Mouse (Mus musculus) bone marrow, adult 2 months (tissue): ENCODE results near the gene Tmed1. TPM values are rescaled to one million over a fixed set of nuclear protein-coding genes. Genes with fewer than 3 reads are reported as not detected.
A peak's percentile ranks its signal among the peaks of the same experiment; 100 is the strongest.

ENCODE experiments used
- H3K27ac ChIP-seq: fragments of 200-500 bp; 2 replicates; pipeline ENCODE4 v1.5.1; 2012; ENCODE audit warnings: low read depth, mild to moderate bottlenecking, control low read depth, inconsistent platforms, low read length; ENCODE audit not compliant: control insufficient read depth, poor library complexity, insufficient read depth
- H3K4me1 ChIP-seq: fragments of 200-500 bp; 2 replicates; pipeline ENCODE4 v1.6.1; 2011; ENCODE audit warnings: low read length; ENCODE audit not compliant: control insufficient read depth, insufficient read depth
- H3K4me3 ChIP-seq: fragments of 200-500 bp; replicated peaks from 2 replicates; pipeline ENCODE3; 2011; ENCODE audit warnings: mild to moderate bottlenecking, low read depth, low read length, control low read depth; ENCODE audit not compliant: control insufficient read depth
- CTCF ChIP-seq: fragments of 200-500 bp; IDR thresholded peaks from 2 replicates; pipeline ENCODE4 v1.5.1; 2011; ENCODE audit warnings: low read length, control low read depth; ENCODE audit not compliant: control insufficient read depth, insufficient read depth
- POLR2A ChIP-seq: fragments of 200-500 bp; IDR thresholded peaks from 2 replicates; pipeline ENCODE4 v1.6.1; 2011; ENCODE audit warnings: low read depth, mild to moderate bottlenecking, control low read depth, low read length, borderline replicate concordance; ENCODE audit not compliant: control insufficient read depth
- WGBS: fragments of 180-500 bp; shearing (Covaris S2); methylation state at CpG from one replicate; pipeline ENCODE4 v1.1.7; 2018; 5-methylcytosine and 5-hydroxymethylcytosine counted together
- polyA plus RNA-seq: library from polyadenylated mRNA; stranded (reverse); fragments of >200 nt; gene quantifications from 2 replicates; pipeline ENCODE4 v1.2.4, GENCODE M21; 2011; ENCODE audit warnings: low replicate concordance; ENCODE audit not compliant: missing spikeins, insufficient read depth, insufficient read length

The Tmed1 gene
- polyA plus RNA-seq, 1 experiment = 6.7 TPM

DNA sequence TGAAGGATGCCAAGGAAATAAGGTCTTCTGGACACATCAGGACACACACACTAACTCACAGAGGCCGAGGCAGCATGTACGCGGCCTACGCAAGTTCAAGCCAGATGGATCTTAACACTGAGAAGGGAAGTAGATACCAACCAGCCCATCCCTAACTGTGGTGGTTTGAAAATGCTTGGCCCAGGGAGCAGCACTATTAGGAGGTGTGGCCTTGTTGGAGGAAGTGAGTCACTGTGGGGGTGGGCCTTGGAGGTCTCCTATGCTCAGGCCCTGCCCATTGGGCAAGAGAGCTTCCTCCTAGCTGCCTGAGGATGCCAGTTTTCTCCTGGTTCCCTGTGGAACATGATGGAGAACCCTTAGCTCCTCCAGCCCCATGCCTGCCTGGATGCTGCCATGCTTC is 3.4 kb upstream of the Tmed1 start:
- Histone ChIP-seq H3K4me1 (peaks cover 4% of the 10 kb centered on the region), H3K27ac (no peak overlapping the region), H3K4me3 (no peak overlapping the region)
- no peak for TF ChIP-seq POLR2A
- no peak for TF ChIP-seq CTCF
- WGBS = 96% methylated on average over 4 of the region's 4 CpGs

DNA sequence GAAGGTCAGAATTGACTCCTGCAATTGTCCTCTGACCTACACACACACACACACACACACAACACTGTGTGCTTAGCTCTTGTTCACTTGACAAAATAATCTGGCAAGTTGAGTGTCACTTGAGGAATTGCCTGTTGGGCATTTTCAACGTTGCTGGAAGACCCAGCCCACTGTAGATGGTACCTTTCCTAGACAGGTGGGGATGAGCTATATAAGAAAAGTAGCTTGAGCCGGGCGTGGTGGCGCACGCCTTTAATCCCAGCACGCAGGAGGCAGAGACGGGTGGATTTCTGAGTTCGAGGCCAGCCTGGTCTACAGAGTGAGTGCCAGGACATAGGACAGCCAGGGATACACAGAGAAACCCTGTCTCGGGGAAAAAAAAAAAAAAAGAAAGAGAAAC is 1.0 kb upstream of the Tmed1 start:
- H3K4me3 ChIP-seq = no peak overlapping the region
- WGBS = 74% methylated on average over 9 of the region's 9 CpGs
- TF ChIP-seq POLR2A (no peak), CTCF (no peak)
- no peak overlapping the region for H3K27ac ChIP-seq
- H3K4me1 ChIP-seq = peaks cover 4% of the 10 kb centered on the region

DNA sequence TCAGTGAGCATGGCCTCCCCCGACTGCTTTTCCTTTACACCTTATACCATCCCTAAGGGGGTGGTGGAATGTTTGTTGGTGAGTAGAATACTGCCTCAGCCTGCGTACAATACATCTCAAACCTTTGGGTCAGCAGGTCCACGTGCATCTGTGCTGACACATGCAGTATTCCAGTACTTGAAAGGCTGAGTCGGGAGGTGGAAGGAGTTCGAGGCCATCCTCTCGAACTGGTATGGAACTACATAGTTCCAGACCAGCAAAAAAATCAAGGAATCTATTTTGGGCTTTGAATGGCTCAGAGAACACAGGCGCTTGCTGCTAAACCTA is 600 bp upstream of the Tmed1 start:
- 6% methylated on average over 7 of the region's 7 CpGs for WGBS
- H3K4me1 ChIP-seq = peaks cover 4% of the 10 kb centered on the region
- peak overlapping the region; percentile 95 for H3K4me3 ChIP-seq
- TF ChIP-seq CTCF = no peak
- TF ChIP-seq POLR2A = no peak
- H3K27ac ChIP-seq = peak overlapping the region; percentile 7; the same call in 1 of the 2 replicates

DNA sequence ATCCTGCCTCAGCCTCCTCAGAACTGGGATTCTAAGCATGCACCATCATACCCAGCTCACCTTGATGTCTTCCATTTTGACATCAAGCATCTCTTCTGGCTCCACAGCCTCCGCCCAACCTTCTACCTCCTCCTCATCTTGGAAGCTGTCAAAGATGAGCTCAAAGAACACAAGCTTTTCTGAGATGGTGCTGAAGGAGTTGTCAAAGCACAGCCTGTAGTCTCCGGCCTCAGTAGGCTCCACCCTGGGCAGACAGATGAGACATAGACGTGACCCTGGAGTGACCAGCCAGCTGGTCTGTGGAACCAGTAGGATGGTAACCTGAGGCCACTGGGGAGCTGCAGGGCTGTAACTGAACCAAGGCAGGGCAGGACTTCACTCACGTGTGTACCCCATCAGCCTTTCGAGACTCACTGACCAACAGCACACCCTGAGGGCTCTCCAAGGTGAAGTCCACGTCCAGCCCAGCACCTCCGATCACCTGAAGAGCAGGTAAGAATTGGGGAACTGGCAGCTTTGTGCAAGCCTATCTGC is 1.1 kb downstream of the Tmed1 start:
- H3K4me3 ChIP-seq = peak overlapping the region; percentile 9
- WGBS = 72% methylated on average over 7 of the region's 7 CpGs
- H3K27ac ChIP-seq = no peak overlapping the region
- H3K4me1 ChIP-seq = peaks cover 4% of the 10 kb centered on the region
- TF ChIP-seq POLR2A (no peak), CTCF (no peak)

DNA sequence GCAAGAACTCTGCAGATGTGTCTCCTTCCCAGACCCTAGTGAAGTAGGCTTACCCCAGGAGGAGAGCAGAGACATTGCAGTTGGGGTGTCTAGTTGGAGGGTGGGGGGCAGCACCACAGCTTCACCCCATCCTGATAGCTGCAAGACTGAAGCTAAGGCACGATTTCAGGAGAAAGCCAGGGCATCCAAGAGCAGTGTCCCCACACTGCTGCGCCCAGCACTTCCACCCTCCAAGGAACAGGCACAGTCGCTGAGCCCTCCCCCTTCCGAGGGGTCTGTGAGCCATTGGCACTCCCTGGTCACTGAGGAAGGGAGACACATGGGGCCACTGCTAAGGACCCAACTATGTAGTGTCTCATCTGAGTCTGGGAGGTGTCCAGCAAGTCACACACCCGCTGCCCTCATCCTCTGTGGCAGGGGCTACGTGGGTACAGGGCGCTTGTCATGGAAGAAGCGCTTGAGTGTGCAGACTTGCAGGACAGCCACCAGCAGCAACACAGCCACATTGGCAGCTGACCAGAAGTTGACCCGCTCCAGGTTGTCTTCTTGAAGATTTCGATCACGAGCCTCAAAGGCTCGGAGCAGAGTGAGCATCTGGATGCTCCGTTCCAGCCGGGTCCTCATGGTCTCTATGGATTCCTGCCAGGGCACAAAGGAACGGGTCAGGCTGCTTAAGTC is 2.2 kb downstream of the Tmed1 start:
- Histone ChIP-seq H3K4me3 (no peak overlapping the region), H3K27ac (no peak overlapping the region), H3K4me1 (peaks cover 4% of the 10 kb centered on the region)
- WGBS = 90% methylated on average over 15 of the region's 15 CpGs
- TF ChIP-seq POLR2A (no peak), CTCF (no peak)

DNA sequence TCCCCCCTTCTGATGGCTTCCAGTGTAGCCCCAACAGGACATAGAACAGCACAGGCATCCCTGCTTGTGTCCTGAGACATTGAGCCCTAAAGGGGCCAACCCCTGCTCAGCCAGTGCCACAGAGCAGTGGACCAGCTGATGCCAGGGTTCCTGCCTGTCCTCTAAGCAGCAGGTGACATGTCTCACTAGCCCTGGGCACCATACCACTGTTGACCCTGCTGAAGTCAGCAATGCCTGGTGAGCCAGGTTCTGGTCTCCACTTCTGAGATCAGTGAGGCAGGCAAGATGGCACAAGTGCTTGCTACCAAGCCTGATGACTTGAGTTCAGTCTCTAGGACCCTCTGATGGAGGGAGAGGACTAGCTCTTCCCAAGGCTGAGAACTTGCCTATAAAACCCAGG is 4.3 kb downstream of the Tmed1 start:
- Histone ChIP-seq H3K4me3 (no peak overlapping the region), H3K4me1 (peaks cover 4% of the 10 kb centered on the region; the same call in 1 of the 2 replicates), H3K27ac (no peak overlapping the region)
- TF ChIP-seq CTCF (no peak), POLR2A (no peak)

DNA sequence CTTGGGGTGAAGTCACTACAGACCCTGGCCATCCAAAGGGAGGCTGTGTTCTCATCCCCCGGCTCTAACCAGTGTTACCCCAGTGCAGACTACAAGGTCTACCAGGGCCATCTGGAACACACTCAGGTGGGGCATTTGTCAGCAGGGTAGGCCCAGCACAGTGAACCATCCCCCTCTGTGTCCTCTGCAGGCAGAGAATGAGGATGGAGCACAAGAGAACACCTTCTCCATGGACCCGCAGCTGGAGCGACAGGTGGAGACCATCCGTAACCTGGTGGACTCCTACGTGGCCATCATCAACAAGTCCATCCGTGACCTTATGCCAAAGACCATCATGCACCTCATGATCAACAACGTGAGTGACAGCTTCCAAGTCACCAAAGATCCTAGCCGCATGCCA is 6.7 kb downstream of the Tmed1 start:
- Histone ChIP-seq H3K27ac (no peak overlapping the region), H3K4me3 (no peak overlapping the region), H3K4me1 (no peaks in the 10 kb centered on the region)
- TF ChIP-seq POLR2A = no peak
- TF ChIP-seq CTCF = no peak
- WGBS = 92% methylated on average over 8 of the region's 8 CpGs

DNA sequence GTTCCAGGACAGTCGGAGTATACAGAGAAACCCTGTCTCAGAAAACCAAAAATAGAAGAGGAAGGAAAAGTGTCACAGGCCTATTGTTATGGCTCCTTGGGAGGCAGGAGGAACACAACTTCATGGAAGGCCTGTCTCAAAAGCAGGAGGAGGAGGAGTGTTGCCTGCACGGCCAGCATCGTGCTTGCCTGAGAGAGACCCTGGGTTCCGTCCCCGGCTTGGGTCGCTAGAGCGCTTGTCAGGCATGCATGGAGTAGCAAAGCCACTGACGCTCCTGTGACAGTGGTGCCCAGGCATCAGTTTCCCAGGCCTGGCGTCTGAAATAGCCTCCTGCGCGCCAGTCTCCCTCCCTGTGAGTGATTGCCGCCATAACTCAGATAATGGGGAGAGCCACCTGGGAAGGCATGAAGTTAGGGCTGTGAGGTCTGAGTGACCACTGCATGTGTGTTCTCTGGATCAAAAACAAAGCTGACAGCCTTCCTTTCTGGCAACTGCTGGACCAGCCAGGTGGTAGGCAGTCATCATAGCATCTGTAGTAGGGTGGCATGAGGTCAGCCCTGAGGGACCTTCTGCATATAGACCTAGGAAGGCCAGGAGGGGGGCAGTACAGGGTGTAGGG is 11.7 kb downstream of the Tmed1 start:
- WGBS = 94% methylated on average over 12 of the region's 12 CpGs

More for the DNA sequence above, 11.7 kb downstream of the Tmed1 start:
- H3K4me3 ChIP-seq = no peak overlapping the region
- no peaks in the 10 kb centered on the region for H3K4me1 ChIP-seq
- no peak overlapping the region for H3K27ac ChIP-seq
- TF ChIP-seq POLR2A (no peak), CTCF (no peak)
